In genomic region chr7:134185751-134186150, GRCm38 (mm10) we compare ENCODE assay signal across 22 mouse cellular contexts.
"Had no signal": no experiment of that assay in that cellular context is flagged by ENCODE, and none has a peak within 500 bp of the region (broad histone marks: within the 10 kb centered on the region; RNA-seq: fewer than 3 reads in every experiment).

No protein-coding gene starts in this region.

- H3K9me3 ChIP-seq: limb, embryonic 15.5 days; lung, embryonic 15.5 days; neural tube, embryonic 12.5 days; neural tube, embryonic 15.5 days had no signal

- H3K4me2 ChIP-seq: limb, embryonic 12.5 days; limb, embryonic 15.5 days; liver, embryonic 11.5 days; lung, embryonic 15.5 days; midbrain, embryonic 11.5 days; neural tube, embryonic 12.5 days; neural tube, embryonic 15.5 days had no signal

- H3K27ac ChIP-seq: kidney, postnatal 0 days; limb, embryonic 12.5 days; limb, embryonic 15.5 days; liver, embryonic 14.5 days; lung, embryonic 15.5 days; neural tube, embryonic 12.5 days; neural tube, embryonic 15.5 days; stomach, postnatal 0 days had no signal

- H3K4me1 ChIP-seq: limb, embryonic 12.5 days; neural tube, embryonic 12.5 days had no signal

- H3K9ac ChIP-seq: limb, embryonic 12.5 days; limb, embryonic 15.5 days; liver, embryonic 14.5 days; liver, postnatal 0 days; lung, embryonic 15.5 days; neural tube, embryonic 12.5 days; neural tube, embryonic 15.5 days had no signal

- H3K27me3 ChIP-seq: limb, embryonic 12.5 days; limb, embryonic 15.5 days; lung, embryonic 15.5 days; neural tube, embryonic 12.5 days; neural tube, embryonic 15.5 days had no signal

- ATAC-seq: inflammation-experienced regulatory T-cells, adult 6 months; intestine, embryonic 16.5 days; liver, postnatal 0 days had no signal

- DNase-seq: liver, postnatal 0 days; lung, postnatal 10 days; lung, postnatal 4 days; midbrain, embryonic 14.5 days; right cerebral cortex, adult 18-20 months; right cerebral cortex, postnatal 14 days; right cerebral cortex, postnatal 4 days; thymus, adult 2 months; thymus, postnatal 14 days; thymus, postnatal 4 days had no signal

- H3K36me3 ChIP-seq: limb, embryonic 12.5 days; limb, embryonic 15.5 days; neural tube, embryonic 12.5 days; neural tube, embryonic 15.5 days had no signal

- H3K4me3 ChIP-seq: limb, embryonic 12.5 days; limb, embryonic 15.5 days; lung, embryonic 15.5 days; neural tube, embryonic 12.5 days; neural tube, embryonic 15.5 days had no signal
